Mouse (Mus musculus): Measurements from ENCODE around the gene Tmem123. TPM values are rescaled to one million over a fixed set of nuclear protein-coding genes. Genes with fewer than 3 reads are reported as not detected.

Gene Tmem123
- polyA plus RNA-seq, 1 experiment from 2014 or later: 62.1 TPM

DNA sequence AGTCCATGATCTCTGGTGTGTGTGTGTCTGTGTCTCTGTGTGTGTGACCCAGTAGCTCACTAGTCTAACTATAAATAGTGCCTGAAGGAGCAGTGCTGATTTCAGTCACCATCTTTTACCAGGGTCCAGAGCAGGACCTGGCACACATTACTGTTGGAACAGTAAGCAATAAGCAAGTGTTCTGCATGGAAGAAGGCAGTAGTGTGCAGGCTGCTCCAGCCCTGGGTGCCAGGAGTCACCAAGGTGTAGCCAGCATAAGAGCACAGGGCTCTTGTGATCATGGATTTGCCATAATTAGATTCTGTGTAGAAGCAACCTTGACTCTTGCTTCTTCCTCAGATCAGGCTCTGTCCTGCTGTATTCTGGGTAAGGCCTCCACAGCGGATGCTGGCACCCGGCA lies 8.5 kb downstream of the Tmem123 start:
- Histone ChIP-seq H3K27me3 (replicated peaks; ENCODE audit: control insufficient read depth, insufficient read depth, low read length) (no peaks in the 10 kb centered on the region), H3K9ac (ENCODE audit: low read depth, low read length) (no peak overlapping the region), H3K4me2 (ENCODE audit: low read depth, low read length) (no peak overlapping the region), H3K36me3 (ENCODE audit: control insufficient read depth, insufficient read depth, low read length) (peaks cover 10% of the 10 kb centered on the region), H3K9me3 (ENCODE audit: control insufficient read depth, low read length) (no peaks in the 10 kb centered on the region), H3K4me3 (ENCODE audit: low read length) (no peak overlapping the region), H3K27ac (ENCODE audit: low read length) (no peak overlapping the region), H3K4me1 (ENCODE audit: control insufficient read depth, insufficient read depth, low read length) (0 out of 2 replicates have a peak, but pooled peaks cover 2% of the 10 kb centered on the region)
- WGBS: 88% methylated on average over 2 of the region's 2 CpGs
- no peak for ATAC-seq

- Histone ChIP-seq H3K27me3 (replicated peaks; ENCODE audit: control insufficient read depth, insufficient read depth, low read length) (no peaks in the 10 kb centered on the region), H3K4me1 (ENCODE audit: control insufficient read depth, insufficient read depth, low read length) (0 out of 2 replicates have a peak, but pooled peaks cover 2% of the 10 kb centered on the region), H3K9me3 (ENCODE audit: control insufficient read depth, low read length) (no peaks in the 10 kb centered on the region), H3K4me3 (ENCODE audit: low read length) (no peak overlapping the region), H3K9ac (ENCODE audit: low read depth, low read length) (no peak overlapping the region), H3K4me2 (ENCODE audit: low read depth, low read length) (no peak overlapping the region), H3K27ac (ENCODE audit: low read length) (no peak overlapping the region), H3K36me3 (ENCODE audit: control insufficient read depth, insufficient read depth, low read length) (peaks cover 10% of the 10 kb centered on the region)
- WGBS: 88% methylated on average over 4 of the region's 4 CpGs
- ATAC-seq: no peak
Observed at GRCm38 (mm10) chr9:7772773-7773454, 9.1 kb downstream of the Tmem123 start.

DNA sequence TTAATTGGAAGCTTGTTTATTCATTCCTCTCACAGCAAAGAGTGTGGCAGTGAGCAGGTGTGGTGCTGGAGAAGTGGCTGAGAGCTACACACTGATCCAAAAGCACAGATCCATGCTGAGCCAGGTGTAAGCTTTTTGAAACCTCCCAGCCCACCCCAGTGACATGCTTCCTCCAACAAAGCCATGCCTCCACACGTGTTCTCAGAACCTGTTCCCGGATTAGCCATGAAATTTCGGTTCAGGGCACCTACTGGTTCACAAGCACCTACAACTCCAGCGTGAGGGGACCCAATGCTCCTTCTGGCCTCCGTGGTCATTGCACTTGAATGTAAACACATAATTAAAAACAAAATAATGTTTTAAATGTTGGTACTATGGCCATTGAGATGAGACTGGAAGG lies 9.8 kb downstream of the Tmem123 start:
- Histone ChIP-seq H3K4me3 (ENCODE audit: low read length) (no peak overlapping the region), H3K4me2 (ENCODE audit: low read depth, low read length) (no peak overlapping the region), H3K9me3 (ENCODE audit: control insufficient read depth, low read length) (no peaks in the 10 kb centered on the region), H3K9ac (ENCODE audit: low read depth, low read length) (no peak overlapping the region), H3K4me1 (ENCODE audit: control insufficient read depth, insufficient read depth, low read length) (0 out of 2 replicates have a peak, but pooled peaks cover 2% of the 10 kb centered on the region), H3K36me3 (ENCODE audit: control insufficient read depth, insufficient read depth, low read length) (peaks cover 10% of the 10 kb centered on the region), H3K27me3 (replicated peaks; ENCODE audit: control insufficient read depth, insufficient read depth, low read length) (no peaks in the 10 kb centered on the region), H3K27ac (ENCODE audit: low read length) (no peak overlapping the region)
- WGBS: 92% methylated on average over 5 of the region's 5 CpGs
- ATAC-seq: no peak

- H3K9ac ChIP-seq (ENCODE audit: low read depth, low read length): no peak overlapping the region
- H3K27me3 ChIP-seq (replicated peaks; ENCODE audit: control insufficient read depth, insufficient read depth, low read length): no peaks in the 10 kb centered on the region
- no peak overlapping the region for H3K4me2 ChIP-seq (ENCODE audit: low read depth, low read length)
- no peak for ATAC-seq
- H3K4me1 ChIP-seq (ENCODE audit: control insufficient read depth, insufficient read depth, low read length): 0 out of 2 replicates have a peak, but pooled peaks cover 2% of the 10 kb centered on the region
- no peak overlapping the region for H3K4me3 ChIP-seq (ENCODE audit: low read length)
- H3K9me3 ChIP-seq (ENCODE audit: control insufficient read depth, low read length): no peaks in the 10 kb centered on the region
- 80% methylated on average over 10 of the region's 10 CpGs for WGBS
- H3K27ac ChIP-seq (ENCODE audit: low read length): no peak overlapping the region
- peaks cover 10% of the 10 kb centered on the region for H3K36me3 ChIP-seq (ENCODE audit: control insufficient read depth, insufficient read depth, low read length)
Observed at GRCm38 (mm10) chr9:7774538-7774937, 10.7 kb downstream of the Tmem123 start.

DNA sequence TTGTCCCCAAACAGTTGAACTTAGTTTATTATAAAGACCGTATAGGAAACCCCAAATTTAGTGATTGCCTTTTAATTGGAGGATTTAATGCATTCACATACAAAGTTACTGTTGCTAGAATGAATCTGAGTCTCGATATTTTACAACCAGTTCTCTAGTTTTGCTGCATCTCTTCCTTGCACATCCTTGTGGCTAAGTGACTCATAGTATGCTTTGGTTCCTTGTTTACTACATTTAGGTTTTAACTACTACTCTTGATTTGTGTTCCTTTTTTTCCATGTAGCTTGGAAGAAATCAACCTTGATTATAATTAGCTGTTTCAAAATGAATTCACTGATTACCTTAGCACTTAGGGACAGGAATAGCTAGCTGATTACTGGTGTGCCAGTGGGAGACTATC lies 11.2 kb downstream of the Tmem123 start:
- Histone ChIP-seq H3K9me3 (ENCODE audit: control insufficient read depth, low read length) (no peaks in the 10 kb centered on the region), H3K4me2 (ENCODE audit: low read depth, low read length) (no peak overlapping the region), H3K27me3 (replicated peaks; ENCODE audit: control insufficient read depth, insufficient read depth, low read length) (no peaks in the 10 kb centered on the region), H3K36me3 (ENCODE audit: control insufficient read depth, insufficient read depth, low read length) (peaks cover 10% of the 10 kb centered on the region), H3K9ac (ENCODE audit: low read depth, low read length) (no peak overlapping the region), H3K4me3 (ENCODE audit: low read length) (no peak overlapping the region), H3K27ac (ENCODE audit: low read length) (no peak overlapping the region), H3K4me1 (ENCODE audit: control insufficient read depth, insufficient read depth, low read length) (0 out of 2 replicates have a peak, but pooled peaks cover 2% of the 10 kb centered on the region)
- ATAC-seq: no peak
- 94% methylated on average over 2 of the region's 2 CpGs for WGBS

- H3K27ac ChIP-seq (ENCODE audit: low read length): no peak overlapping the region
- no peaks in the 10 kb centered on the region for H3K27me3 ChIP-seq (replicated peaks; ENCODE audit: control insufficient read depth, insufficient read depth, low read length)
- 86% methylated on average over 3 of the region's 3 CpGs for WGBS
- H3K36me3 ChIP-seq (ENCODE audit: control insufficient read depth, insufficient read depth, low read length): peaks cover 10% of the 10 kb centered on the region
- no peak overlapping the region for H3K4me2 ChIP-seq (ENCODE audit: low read depth, low read length)
- H3K9me3 ChIP-seq (ENCODE audit: control insufficient read depth, low read length): no peaks in the 10 kb centered on the region
- no peak for ATAC-seq
- H3K4me1 ChIP-seq (ENCODE audit: control insufficient read depth, insufficient read depth, low read length): 0 out of 2 replicates have a peak, but pooled peaks cover 2% of the 10 kb centered on the region
- no peak overlapping the region for H3K4me3 ChIP-seq (ENCODE audit: low read length)
- no peak overlapping the region for H3K9ac ChIP-seq (ENCODE audit: low read depth, low read length)
Observed at GRCm38 (mm10) chr9:7775986-7776385, 12.1 kb downstream of the Tmem123 start.

- Histone ChIP-seq H3K4me3 (ENCODE audit: low read length) (no peak overlapping the region), H3K4me1 (ENCODE audit: control insufficient read depth, insufficient read depth, low read length) (0 out of 2 replicates have a peak, but pooled peaks cover 2% of the 10 kb centered on the region), H3K27me3 (replicated peaks; ENCODE audit: control insufficient read depth, insufficient read depth, low read length) (no peaks in the 10 kb centered on the region), H3K9ac (ENCODE audit: low read depth, low read length) (no peak overlapping the region), H3K36me3 (ENCODE audit: control insufficient read depth, insufficient read depth, low read length) (peaks cover 10% of the 10 kb centered on the region), H3K4me2 (ENCODE audit: low read depth, low read length) (no peak overlapping the region), H3K9me3 (ENCODE audit: control insufficient read depth, low read length) (no peaks in the 10 kb centered on the region), H3K27ac (ENCODE audit: low read length) (no peak overlapping the region)
- ATAC-seq: peak; percentile 62
- WGBS: 100% methylated on average over 1 of the region's 1 CpGs
Observed at GRCm38 (mm10) chr9:7776940-7777339, 13.1 kb downstream of the Tmem123 start.

DNA sequence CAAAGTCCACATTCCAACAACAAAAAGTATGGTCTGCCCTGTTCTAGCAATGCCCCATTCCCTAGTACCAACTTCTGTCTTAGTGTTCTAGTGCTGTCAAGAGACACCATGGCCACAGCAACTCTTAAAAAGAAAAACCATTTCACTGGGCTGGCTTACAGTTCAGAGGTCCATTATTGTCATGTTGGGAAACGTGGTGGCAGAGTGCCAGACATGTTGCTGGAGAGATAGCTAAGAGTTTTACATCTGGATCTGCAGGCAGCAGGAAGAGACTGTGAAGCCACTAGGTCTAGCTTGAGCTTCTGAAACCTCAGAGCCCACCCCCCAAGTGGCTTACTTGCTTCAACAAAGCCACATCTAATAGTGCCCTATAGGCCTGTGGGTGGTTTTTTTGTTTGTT lies 13.8 kb downstream of the Tmem123 start:
- Histone ChIP-seq H3K36me3 (ENCODE audit: control insufficient read depth, insufficient read depth, low read length) (peaks cover 10% of the 10 kb centered on the region), H3K4me3 (ENCODE audit: low read length) (no peak overlapping the region), H3K9me3 (ENCODE audit: control insufficient read depth, low read length) (no peaks in the 10 kb centered on the region), H3K4me1 (ENCODE audit: control insufficient read depth, insufficient read depth, low read length) (0 out of 2 replicates have a peak, but pooled peaks cover 2% of the 10 kb centered on the region), H3K4me2 (ENCODE audit: low read depth, low read length) (no peak overlapping the region), H3K27me3 (replicated peaks; ENCODE audit: control insufficient read depth, insufficient read depth, low read length) (no peaks in the 10 kb centered on the region), H3K9ac (ENCODE audit: low read depth, low read length) (no peak overlapping the region), H3K27ac (ENCODE audit: low read length) (no peak overlapping the region)
- 81% methylated on average over 1 of the region's 1 CpGs for WGBS
- no peak for ATAC-seq

- peak; percentile 27; the same call in 1 of the 2 replicates for ATAC-seq
- Histone ChIP-seq H3K9ac (ENCODE audit: low read depth, low read length) (no peak overlapping the region), H3K4me2 (ENCODE audit: low read depth, low read length) (no peak overlapping the region), H3K27me3 (replicated peaks; ENCODE audit: control insufficient read depth, insufficient read depth, low read length) (no peaks in the 10 kb centered on the region), H3K36me3 (ENCODE audit: control insufficient read depth, insufficient read depth, low read length) (peaks cover 10% of the 10 kb centered on the region), H3K4me1 (ENCODE audit: control insufficient read depth, insufficient read depth, low read length) (0 out of 2 replicates have a peak, but pooled peaks cover 2% of the 10 kb centered on the region), H3K4me3 (ENCODE audit: low read length) (no peak overlapping the region), H3K9me3 (ENCODE audit: control insufficient read depth, low read length) (no peaks in the 10 kb centered on the region), H3K27ac (ENCODE audit: low read length) (no peak overlapping the region)
- 84% methylated on average over 7 of the region's 7 CpGs for WGBS
Observed at GRCm38 (mm10) chr9:7778771-7779170, 14.9 kb downstream of the Tmem123 start.

All from intestine, embryonic 16.5 days (tissue).